Mouse (Mus musculus) liver, embryonic 14.5 days (tissue): ENCODE measurements at regions not wholly inside any gene's neighbourhood (a gene's known extent, or its start where the extent isn't known, plus 50 kb on each side); places are given as distances from the start of the nearest gene placed in this dataset.

Experiments
- CTCF ChIP-seq: IDR thresholded peaks from 2 replicates; pipeline ENCODE4 v1.5.1; 2016; ENCODE audit warnings: antibody characterized with exemption, low read depth, control low read depth
- EP300 ChIP-seq: IDR thresholded peaks from 2 replicates; pipeline ENCODE4 v1.6.1; 2016; ENCODE audit warnings: antibody characterized with exemption, low read depth

- TF ChIP-seq CTCF (no peak), EP300 (no peak)
Observed at GRCm38 (mm10) chr8:26834604-26835003, 142.5 kb upstream of the Zfp703 start.
